ENCODE assay signal across 13 mouse cellular contexts in genomic region chrX:75271676-75272075, GRCm38 (mm10).
A peak's percentile ranks its signal among the peaks of the same experiment; 100 is the strongest.
DNase-seq lines count a peak whose midpoint lies in the region; ATAC-seq and TF ChIP-seq lines count a peak whose summit lies in the region.
"Had no signal": no experiment of that assay in that cellular context is flagged by ENCODE, and none has a peak within 500 bp of the region (broad histone marks: within the 10 kb centered on the region; RNA-seq: fewer than 3 reads in every experiment).

No protein-coding gene starts in this region.

- peak; percentile 78 for DNase-seq in heart, adult 11 months
- DNase-seq in heart, adult 9 months (ENCODE audit: low spot score in 2 of 2) = no peak
- no peak for DNase-seq in lung, embryonic 14.5 days
- no peak for DNase-seq in lung, postnatal 4 days
- peak; percentile 1 for DNase-seq in R1 (ENCODE audit: low read depth, low spot score)
- peak; percentile 1 to 8 for DNase-seq in thymus, postnatal 36 days
- DNase-seq: kidney, adult 9 months had no signal

- H3K36me3 ChIP-seq in lung, embryonic 14.5 days (ENCODE audit: insufficient read depth) = no peaks in the 10 kb centered on the region
- H3K36me3 ChIP-seq: embryonic facial prominence, embryonic 15.5 days; limb, embryonic 15.5 days; midbrain, embryonic 15.5 days had no signal

- 67% methylated on average over 8 of the region's 8 CpGs for WGBS in lung, embryonic 14.5 days

- TF ChIP-seq CTCF in lung, embryonic 14.5 days (IDR thresholded peaks at IDR 0.05; ENCODE audit: low read depth) = peak; percentile 9; the same call in 1 of the 2 replicates

- no peak for ATAC-seq in lung, embryonic 14.5 days (ENCODE audit: insufficient read depth)
- no peak for ATAC-seq in inflammation-experienced regulatory T-cells, adult 6 months
- ATAC-seq: forebrain, embryonic 13.5 days; midbrain, embryonic 15.5 days had no signal

- no peak overlapping the region for H3K4me2 ChIP-seq in lung, embryonic 14.5 days
- H3K4me2 ChIP-seq: embryonic facial prominence, embryonic 15.5 days; forebrain, embryonic 13.5 days; hindbrain, embryonic 14.5 days; limb, embryonic 15.5 days; midbrain, embryonic 15.5 days had no signal

- H3K27me3 ChIP-seq in lung, embryonic 14.5 days (ENCODE audit: insufficient read depth, low read length) = no peaks in the 10 kb centered on the region
- H3K27me3 ChIP-seq: embryonic facial prominence, embryonic 15.5 days; forebrain, embryonic 13.5 days; limb, embryonic 15.5 days; midbrain, embryonic 15.5 days had no signal

- H3K9me3 ChIP-seq in lung, embryonic 14.5 days (ENCODE audit: low read depth, low read length) = no peaks in the 10 kb centered on the region
- H3K9me3 ChIP-seq: embryonic facial prominence, embryonic 15.5 days; forebrain, embryonic 13.5 days; limb, embryonic 15.5 days; midbrain, embryonic 15.5 days had no signal

- no peak overlapping the region for H3K4me3 ChIP-seq in lung, embryonic 14.5 days (ENCODE audit: low read depth, low read length)
- H3K4me3 ChIP-seq: embryonic facial prominence, embryonic 15.5 days; forebrain, embryonic 13.5 days; limb, embryonic 15.5 days; midbrain, embryonic 15.5 days had no signal

- no peak overlapping the region for H3K9ac ChIP-seq in lung, embryonic 14.5 days
- H3K9ac ChIP-seq: embryonic facial prominence, embryonic 15.5 days; forebrain, embryonic 13.5 days; hindbrain, embryonic 14.5 days; limb, embryonic 15.5 days; midbrain, embryonic 15.5 days had no signal

- no peak overlapping the region for H3K27ac ChIP-seq in lung, embryonic 14.5 days (ENCODE audit: low read depth)
- H3K27ac ChIP-seq: embryonic facial prominence, embryonic 15.5 days; forebrain, embryonic 13.5 days; hindbrain, embryonic 14.5 days; limb, embryonic 15.5 days; midbrain, embryonic 15.5 days had no signal

- H3K4me1 ChIP-seq in lung, embryonic 14.5 days (ENCODE audit: insufficient read depth) = no peaks in the 10 kb centered on the region
- H3K4me1 ChIP-seq: embryonic facial prominence, embryonic 15.5 days; forebrain, embryonic 13.5 days; limb, embryonic 15.5 days; midbrain, embryonic 15.5 days had no signal

Comparison
In these comparisons a context has a peak if more than half of its experiments do, and no peak if none do; other contexts are left out.
1. DNase-seq: peak in heart, adult 11 months (single experiment), R1 (single experiment) and thymus, postnatal 36 days (2 of 2); none in heart, adult 9 months (0 of 2), lung, embryonic 14.5 days (single experiment) and lung, postnatal 4 days (0 of 2).